Mouse (Mus musculus) spleen, adult 10 weeks (tissue): Measurements from ENCODE around the gene Tcaim. TPM values are rescaled to one million over a fixed set of nuclear protein-coding genes. Genes with fewer than 3 reads are reported as not detected.

ENCODE experiments used
- polyA plus RNA-seq: library from polyadenylated mRNA; stranded (reverse); fragments of 350-450 nt; fragmentation: Illumina TruSeq; extraction: RNeasy Lipid Tissue Mini Kit (QIAGEN cat#74804); gene quantifications from one replicate; pipeline ENCODE4 v1.2.3, GENCODE M21; 2015; ENCODE audit warnings: low replicate concordance; ENCODE audit not compliant: insufficient read depth

The Tcaim gene
- polyA plus RNA-seq: 13.0 TPM

DNA sequence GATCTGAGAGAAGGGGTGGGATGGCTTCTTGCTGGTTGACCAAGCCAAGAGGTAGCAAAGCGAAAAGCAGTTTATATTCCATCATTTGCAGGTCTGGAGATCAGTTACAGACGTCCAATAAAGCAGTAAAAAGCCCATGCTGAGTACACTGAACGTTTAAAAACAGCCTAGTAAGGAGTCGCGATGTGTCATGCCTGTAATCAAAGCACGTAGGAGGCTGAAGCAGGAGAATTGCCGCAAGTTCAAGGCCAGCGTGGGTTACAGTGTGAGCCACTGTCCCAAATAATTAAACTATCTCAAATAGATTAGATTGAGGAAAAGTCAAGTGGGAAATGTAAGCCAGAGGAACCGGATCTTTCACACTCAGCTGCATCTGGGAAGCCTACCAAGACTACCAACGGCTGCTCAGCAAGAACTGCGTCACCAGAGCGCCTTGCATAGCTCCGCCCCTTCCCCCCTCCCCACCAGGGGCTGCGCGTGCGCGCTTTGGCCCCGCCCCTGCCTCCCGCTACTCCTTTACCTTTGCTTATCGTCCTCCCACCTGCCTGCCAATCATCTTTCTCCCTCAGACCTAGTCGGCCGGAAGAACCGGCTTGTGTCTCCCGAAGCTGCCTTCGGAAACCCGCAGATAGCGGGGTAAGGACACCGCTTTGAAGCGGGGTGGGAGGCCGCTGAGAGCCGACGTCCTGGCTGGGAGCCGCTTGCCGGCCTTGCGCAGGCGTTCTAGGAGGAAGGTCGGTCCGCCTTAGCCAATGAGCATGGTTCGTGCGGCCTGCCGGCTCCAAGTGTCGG, at the start of gene Tcaim:
TSS of gene Tcaim (plus strand) at position 487 of the 792 bp plus-strand sequence.

DNA sequence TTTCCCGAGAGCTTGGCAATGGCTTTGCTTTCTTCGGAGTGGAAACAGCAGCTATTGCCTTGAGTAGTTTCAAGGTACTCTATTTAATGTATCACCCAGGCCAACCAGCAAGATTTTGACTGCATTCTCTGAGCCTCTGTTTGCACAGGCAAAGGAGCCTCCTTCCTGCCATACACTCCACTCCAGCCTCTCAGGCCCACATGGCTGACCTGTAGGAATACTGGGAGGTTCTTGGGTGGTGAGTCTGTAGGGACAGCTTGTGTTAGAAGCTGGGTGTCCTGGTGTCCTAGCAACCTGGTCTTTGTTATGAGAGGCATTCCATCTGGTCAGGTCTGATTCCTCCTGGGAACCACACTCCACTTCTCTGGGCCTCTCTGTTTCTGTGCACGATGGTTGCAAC, 38.4 kb downstream of the Tcaim start, which contains the start of gene Gm35549:
TSS of gene Gm35549 (minus strand) at position 276 of the 400 bp plus-strand sequence.

DNA sequence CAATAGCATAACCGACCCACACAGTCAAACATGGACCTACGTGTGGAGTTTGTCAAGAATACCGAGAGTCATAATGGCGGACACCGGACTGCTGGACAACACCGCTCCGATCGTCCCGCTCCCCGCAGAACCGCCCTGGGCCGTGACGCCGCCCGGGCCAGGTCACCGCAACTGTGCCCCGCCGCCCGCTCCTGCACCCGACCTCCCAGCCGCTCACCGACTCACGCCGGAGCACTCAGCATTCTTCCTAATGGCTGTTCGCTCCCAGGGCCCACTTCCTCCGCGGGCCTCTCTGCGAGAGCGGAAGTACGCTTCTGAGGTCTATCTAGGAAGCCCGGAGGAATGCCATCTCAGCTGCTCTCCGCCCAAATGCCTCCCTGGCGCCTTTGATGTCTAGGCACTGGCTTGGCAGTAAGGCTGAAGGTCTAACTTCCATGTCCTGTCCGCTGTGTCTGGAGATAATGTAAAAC, 60.4 kb downstream of the Tcaim start, which contains the start of gene Zfp445:
TSS of gene Zfp445 (minus strand) at position 310 of the 470 bp plus-strand sequence.

DNA sequence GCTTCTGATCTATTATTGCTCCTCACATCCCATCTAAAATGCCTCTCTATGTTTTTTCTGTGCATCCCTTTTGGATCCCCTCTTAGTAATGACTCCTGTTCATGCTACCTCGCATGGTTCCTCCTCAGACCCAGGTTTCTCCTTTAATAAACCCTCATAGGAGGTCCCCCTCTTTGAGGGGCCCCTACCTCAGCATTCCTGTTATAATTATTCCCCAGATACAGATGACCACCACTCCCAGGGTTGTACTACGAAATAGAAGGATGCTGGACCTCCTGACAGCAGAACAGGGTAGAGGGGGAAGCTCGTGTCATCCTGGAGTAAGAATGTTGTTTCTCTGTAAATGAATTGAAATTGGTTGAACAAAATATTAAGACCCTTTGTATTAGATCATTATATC, 80.0 kb downstream of the Tcaim start, which contains the start of gene Zkscan7:
TSS of gene Zkscan7 (plus strand) at position 301 of the 400 bp plus-strand sequence.

Other genes starting within 250 kb of the Tcaim start
- not detected for gene Topaz1, start 58.2 kb upstream of the Tcaim start, polyA plus RNA-seq
- gene Gm35549, start 38.5 kb downstream of the Tcaim start, polyA plus RNA-seq: not detected
- 188 TPM for gene Zfp445, start 60.5 kb downstream of the Tcaim start, polyA plus RNA-seq
- gene Zkscan7, start 80.1 kb downstream of the Tcaim start, polyA plus RNA-seq: 13.0 TPM
- gene Zfp105, start 117.5 kb downstream of the Tcaim start, polyA plus RNA-seq: 3.1 TPM
- 38.7 TPM for gene 1110059G10Rik, start 145.5 kb downstream of the Tcaim start, polyA plus RNA-seq
- 16.4 TPM for gene Kif15, start 145.5 kb downstream of the Tcaim start, polyA plus RNA-seq
- 14.8 TPM for gene Tmem42, start 215.8 kb downstream of the Tcaim start, polyA plus RNA-seq
- 0.76 TPM for gene Tgm4, start 229.2 kb downstream of the Tcaim start, polyA plus RNA-seq